Mouse (Mus musculus) megakaryocyte, embryonic 14.5 days (primary cell): Measurements from ENCODE around the gene Zfp865. TPM values are rescaled to one million over a fixed set of nuclear protein-coding genes. Genes with fewer than 3 reads are reported as not detected.
A peak's percentile ranks its signal among the peaks of the same experiment; 100 is the strongest.
"Not testable (repeated sequence)": the region's sequence is repeated elsewhere in the genome, so short reads cannot be mapped to it uniquely, and the experiment has no call there.

Experiments used
- H3K27me3 ChIP-seq: replicated peaks from 2 replicates; pipeline ENCODE3; 2012; ENCODE audit warnings: inconsistent platforms
- H3K36me3 ChIP-seq: replicated peaks from 2 replicates; pipeline ENCODE3; 2012; ENCODE audit warnings: low read length, inconsistent platforms, mixed read lengths
- H3K4me1 ChIP-seq: 2 replicates; pipeline ENCODE4 v1.6.1; 2012; ENCODE audit warnings: inconsistent platforms
- H3K4me3 ChIP-seq: replicated peaks from 2 replicates; pipeline ENCODE3; 2012; ENCODE audit warnings: moderate library complexity, mild to moderate bottlenecking, inconsistent platforms
- H3K9me3 ChIP-seq: 2 replicates; pipeline ENCODE4 v1.6.1; 2012; ENCODE audit warnings: inconsistent platforms
- FLI1 ChIP-seq: IDR thresholded peaks from 2 replicates; pipeline ENCODE4 v1.6.1; 2012; ENCODE audit warnings: low read length, inconsistent platforms, mixed read lengths
- GATA1 ChIP-seq: IDR thresholded peaks from 3 replicates; pipeline ENCODE4 v1.6.1; 2012; ENCODE audit warnings: mixed read lengths, low read length, inconsistent platforms, borderline replicate concordance
- polyA plus RNA-seq: library from polyadenylated mRNA; stranded (reverse); fragments of >175 nt; gene quantifications from 2 replicates; pipeline ENCODE4 v1.2.3, GENCODE M21; 2012; ENCODE audit warnings: low replicate concordance; ENCODE audit not compliant: insufficient read depth

Gene Zfp865
- polyA plus RNA-seq, 1 experiment, result 30.6 TPM

- Histone ChIP-seq H3K27me3 (peaks cover 5% of the 10 kb centered on the region), H3K36me3 (peaks cover 26% of the 10 kb centered on the region), H3K4me1 (peaks cover 22% of the 10 kb centered on the region), H3K4me3 (peak overlapping the region; percentile 93), H3K9me3 (peaks cover 44% of the 10 kb centered on the region)
- TF ChIP-seq FLI1 (no peak), GATA1 (no peak)
Observed at GRCm38 (mm10) chr7:4995268-4996002, 24.7 kb upstream of the Zfp865 start.

DNA sequence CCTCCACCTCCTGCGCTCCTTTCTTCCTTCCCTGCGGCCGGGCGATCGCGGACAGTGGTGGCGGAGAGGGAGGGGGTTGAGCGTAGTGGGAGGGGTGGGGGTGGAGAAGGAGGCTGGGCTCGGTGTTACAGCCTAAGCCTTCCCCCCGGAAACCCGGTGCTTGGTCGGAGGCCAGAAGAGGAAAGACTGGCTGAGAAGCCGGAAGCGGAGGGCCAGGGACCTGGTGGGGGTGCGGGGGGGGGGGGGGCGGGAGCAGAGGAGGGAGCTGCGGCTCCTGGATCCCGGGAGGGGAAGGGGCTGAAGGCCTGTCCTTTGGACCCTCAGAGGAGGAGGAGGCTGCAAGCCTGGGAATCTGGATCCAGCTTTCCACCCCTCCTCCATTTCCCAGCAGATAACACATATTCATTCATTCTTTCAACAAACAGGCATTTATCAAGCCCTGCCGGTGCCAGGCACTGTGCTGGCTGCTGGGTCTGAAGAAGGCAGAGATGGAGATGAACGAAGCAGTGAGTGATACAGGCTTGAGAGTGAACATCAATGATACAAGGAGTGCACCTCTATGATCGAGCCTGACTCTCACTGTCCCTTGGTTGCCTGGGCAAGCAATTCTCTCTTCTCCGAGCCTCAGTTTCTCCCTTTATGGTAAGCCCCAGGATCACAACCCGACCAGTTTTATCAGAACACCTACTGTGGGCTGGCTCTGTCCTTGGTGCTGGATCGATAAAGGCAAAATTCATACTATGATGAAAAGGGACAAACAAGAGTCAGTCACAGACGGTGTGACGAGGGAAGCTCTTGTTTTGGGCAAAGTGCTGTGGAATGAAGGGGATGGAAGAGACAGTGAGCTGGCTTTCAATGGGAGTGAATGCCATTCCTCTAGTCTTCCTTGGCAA, 23.9 kb upstream of the Zfp865 start, which contains the start of gene Zfp579:
Gene Zfp579 (minus strand): TSS at position 156 of the 893 bp plus-strand sequence.
- H3K36me3 ChIP-seq, result peaks cover 26% of the 10 kb centered on the region
- peaks cover 22% of the 10 kb centered on the region for H3K4me1 ChIP-seq
- peaks cover 5% of the 10 kb centered on the region for H3K27me3 ChIP-seq
- peaks cover 35% of the 10 kb centered on the region for H3K9me3 ChIP-seq
- no peak for TF ChIP-seq GATA1
- no peak for TF ChIP-seq FLI1
- peak within 1 kb of the TSS; percentile 93 for H3K4me3 ChIP-seq

GRCm38 (mm10) chr7:4996934-4997333, 23.2 kb upstream of the Zfp865 start:
- Histone ChIP-seq H3K27me3 (peaks cover 5% of the 10 kb centered on the region), H3K4me1 (peaks cover 22% of the 10 kb centered on the region), H3K36me3 (peaks cover 26% of the 10 kb centered on the region), H3K4me3 (peak overlapping the region; percentile 93), H3K9me3 (peaks cover 30% of the 10 kb centered on the region)
- TF ChIP-seq FLI1, result no peak
- TF ChIP-seq GATA1, result no peak

- peaks cover 24% of the 10 kb centered on the region for H3K9me3 ChIP-seq
- TF ChIP-seq GATA1 (no peak), FLI1 (no peak)
- no peaks in the 10 kb centered on the region for H3K27me3 ChIP-seq
- no peak overlapping the region for H3K4me3 ChIP-seq
- peaks cover 20% of the 10 kb centered on the region for H3K4me1 ChIP-seq
- H3K36me3 ChIP-seq, result no peaks in the 10 kb centered on the region
Observed at GRCm38 (mm10) chr7:4999876-5000275, 20.3 kb upstream of the Zfp865 start.

DNA sequence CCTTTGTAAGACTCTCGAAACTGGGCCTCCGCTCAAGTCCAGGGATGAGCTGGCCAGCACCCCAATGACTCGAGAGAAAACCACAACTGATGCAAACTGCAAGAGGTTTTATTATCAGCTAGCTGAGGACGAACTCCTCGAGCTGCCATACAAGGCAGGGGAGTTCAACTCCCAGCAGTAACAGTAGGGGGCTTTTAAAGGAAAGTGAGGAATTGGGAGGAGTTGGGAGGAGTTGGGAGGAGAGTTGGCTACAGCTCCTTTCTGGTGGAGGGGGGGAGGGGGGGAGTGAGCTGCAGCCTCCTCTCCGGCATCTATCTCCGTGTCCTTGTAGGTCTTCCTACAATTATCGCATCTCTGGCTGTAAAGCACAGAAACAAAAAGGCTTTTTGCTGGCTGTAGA, 17.3 kb upstream of the Zfp865 start:
- not testable (repeated sequence) for H3K27me3 ChIP-seq, H3K4me3 ChIP-seq, H3K4me1 ChIP-seq
- Histone ChIP-seq H3K9me3 (peaks cover 23% of the 10 kb centered on the region), H3K36me3 (peaks cover 19% of the 10 kb centered on the region)

- Histone ChIP-seq H3K27me3 (no peaks in the 10 kb centered on the region), H3K36me3 (peaks cover 73% of the 10 kb centered on the region), H3K9me3 (peaks cover 9% of the 10 kb centered on the region), H3K4me1 (peaks cover 21% of the 10 kb centered on the region), H3K4me3 (no peak overlapping the region)
- TF ChIP-seq GATA1 (no peak), FLI1 (no peak)
Observed at GRCm38 (mm10) chr7:5008229-5008628, 11.9 kb upstream of the Zfp865 start.

DNA sequence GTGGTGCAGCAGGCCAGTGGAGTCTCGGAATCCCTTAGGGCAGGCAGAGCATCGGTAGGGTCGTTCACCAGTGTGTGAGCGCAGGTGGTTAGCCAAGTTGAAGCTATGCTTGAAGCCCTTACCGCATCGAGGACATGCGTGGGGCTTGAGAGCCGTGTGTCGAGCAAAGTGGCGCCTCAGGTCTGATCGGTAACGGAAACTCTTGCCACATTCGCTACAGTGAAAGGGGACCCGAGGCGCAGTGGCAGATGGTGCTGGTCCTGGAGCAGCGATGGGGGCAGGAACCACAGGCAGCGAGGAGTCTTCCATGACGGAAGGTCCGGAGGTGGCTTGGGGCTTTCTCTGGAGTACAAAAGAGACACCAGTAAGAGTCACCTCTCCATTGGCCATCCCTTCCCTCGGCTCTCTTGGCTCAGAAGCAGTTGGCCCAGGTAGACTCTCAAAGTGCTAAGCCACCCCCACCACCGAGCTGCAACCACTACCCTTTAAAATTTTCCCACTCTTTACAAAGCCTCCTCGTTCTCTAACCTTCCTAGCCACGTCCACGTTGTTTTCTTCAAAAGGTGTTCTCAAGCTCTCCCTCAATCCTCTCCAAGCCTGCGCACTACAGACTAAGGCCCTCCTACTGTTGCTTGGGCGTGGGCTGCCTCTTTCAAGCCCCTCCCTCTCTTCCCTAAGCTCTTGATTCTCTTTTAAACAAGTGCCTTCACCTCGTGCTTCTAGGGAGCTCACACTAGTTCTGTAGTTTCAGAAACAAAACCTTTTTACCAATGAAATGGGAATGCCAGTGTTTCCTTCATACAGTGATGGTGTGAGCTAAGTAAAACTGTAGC, 7.3 kb upstream of the Zfp865 start:
- Histone ChIP-seq H3K36me3 (peaks cover 67% of the 10 kb centered on the region), H3K4me3 (peak overlapping the region; percentile 77), H3K4me1 (peaks cover 33% of the 10 kb centered on the region), H3K27me3 (no peaks in the 10 kb centered on the region), H3K9me3 (0 out of 2 replicates have a peak, but pooled peaks cover 3% of the 10 kb centered on the region)
- no peak for TF ChIP-seq GATA1
- no peak for TF ChIP-seq FLI1

DNA sequence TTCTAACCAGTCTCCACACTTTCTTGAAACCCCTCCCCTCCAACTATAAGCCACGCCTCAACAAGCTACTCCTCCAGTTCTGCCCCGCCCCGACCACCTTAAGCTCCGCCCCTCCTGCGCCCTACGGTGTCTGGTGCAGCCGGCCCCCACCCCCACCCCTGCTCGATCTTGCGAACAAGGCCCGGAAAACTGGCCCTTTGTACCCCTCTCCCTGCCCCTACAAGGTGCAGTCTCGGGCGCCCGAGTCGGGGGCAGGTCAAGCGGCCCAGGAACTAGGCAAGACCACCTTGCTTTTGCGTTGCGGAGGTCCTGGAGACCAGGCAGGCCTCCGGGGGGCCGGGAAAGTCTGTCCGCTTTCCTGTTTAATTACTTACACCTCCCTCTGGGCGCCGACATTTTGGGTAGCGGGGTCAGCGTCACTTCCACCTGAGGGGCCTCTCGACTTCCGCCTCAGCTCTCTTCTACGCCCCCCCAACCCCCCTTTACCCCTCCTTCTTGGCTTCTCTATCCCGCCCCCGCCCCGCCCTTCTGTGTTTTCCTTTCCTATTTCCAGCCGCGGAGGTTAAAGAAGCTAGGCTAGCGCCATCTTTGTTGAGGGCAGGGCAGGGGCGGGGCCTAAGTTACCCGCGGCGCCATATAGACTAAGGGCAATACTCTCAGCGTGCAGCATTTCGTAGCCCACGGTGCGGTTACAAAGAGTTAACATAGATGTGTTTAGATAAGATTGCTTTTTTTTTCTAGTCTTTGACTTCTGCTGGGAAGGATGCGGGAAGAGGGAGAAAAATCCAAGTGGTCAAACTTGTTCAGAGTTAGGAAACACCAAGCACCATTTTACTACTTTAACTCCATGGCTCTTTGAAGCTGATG, 5.7 kb upstream of the Zfp865 start, which contains the start of the genes Zfp524 and Fiz1:
Gene Zfp524 (plus strand): TSS at position 165 of the 867 bp plus-strand sequence.
Gene Fiz1 (minus strand): TSS at position 447 of the 867 bp plus-strand sequence.
- Histone ChIP-seq H3K9me3 (0 out of 2 replicates have a peak, but pooled peaks cover 3% of the 10 kb centered on the region), H3K36me3 (peaks cover 56% of the 10 kb centered on the region), H3K4me1 (peaks cover 49% of the 10 kb centered on the region), H3K27me3 (no peaks in the 10 kb centered on the region), H3K4me3 (peak within 1 kb of the TSS; percentile 94)
- TF ChIP-seq GATA1 (no peak), FLI1 (no peak)
